Mouse (Mus musculus) liver, embryonic 12.5 days (tissue): ENCODE measurements around the gene Lbx2. TPM values are rescaled to one million over a fixed set of nuclear protein-coding genes. Genes with fewer than 3 reads are reported as not detected.

ENCODE experiments used
- ATAC-seq: fragments of 200-750 bp; cut with Nextera tagmentation; 2 replicates; pipeline ENCODE4 v1.8.0; 2017; ENCODE audit warnings: moderate number of reproducible peaks, mild to moderate bottlenecking, moderate library complexity
- H3K27ac ChIP-seq: fragments of 300-500 bp; sonication (generic); 2 replicates; pipeline ENCODE4 v1.5.1; 2016; ENCODE audit warnings: mild to moderate bottlenecking
- H3K27me3 ChIP-seq: fragments of 300-500 bp; sonication (generic); replicated peaks from 2 replicates; pipeline ENCODE4 v1.6.1; 2016; ENCODE audit warnings: mild to moderate bottlenecking, moderate library complexity
- H3K36me3 ChIP-seq: fragments of 300-500 bp; sonication (generic); 2 replicates; pipeline ENCODE4 v1.6.1; 2016; ENCODE audit warnings: mild to moderate bottlenecking, moderate library complexity
- H3K4me1 ChIP-seq: fragments of 300-500 bp; sonication (generic); 2 replicates; pipeline ENCODE4 v1.6.1; 2016
- H3K4me2 ChIP-seq: fragments of 300-500 bp; sonication (generic); 2 replicates; pipeline ENCODE4 v1.6.1; 2016; ENCODE audit warnings: mild to moderate bottlenecking, moderate library complexity
- H3K4me3 ChIP-seq: fragments of 300-500 bp; sonication (generic); 2 replicates; pipeline ENCODE4 v1.5.1; 2016; ENCODE audit warnings: mild to moderate bottlenecking, moderate library complexity
- H3K9ac ChIP-seq: fragments of 300-500 bp; sonication (generic); 2 replicates; pipeline ENCODE4 v1.6.1; 2016; ENCODE audit warnings: mild to moderate bottlenecking, moderate library complexity
- H3K9me3 ChIP-seq: fragments of 300-500 bp; sonication (generic); replicated peaks from 2 replicates; pipeline ENCODE4 v1.6.1; 2016; ENCODE audit warnings: mild to moderate bottlenecking, moderate library complexity
- WGBS: fragments of 180-500 bp; shearing (Covaris S2); methylation state at CpG from one replicate; pipeline ENCODE4 v1.1.7; 2016; ENCODE audit not compliant: insufficient replicate concordance; 5-methylcytosine and 5-hydroxymethylcytosine counted together
- polyA plus RNA-seq: library from polyadenylated mRNA; unstranded; fragments of >200 nt; fragmentation: Nextera tagmentation; extraction: Ambion mirVana; gene quantifications from 2 replicates; pipeline ENCODE4 v1.2.1, GENCODE M21; 2016

Gene Lbx2
- polyA plus RNA-seq, 1 experiment from 2014 or later = 0.25 TPM

DNA sequence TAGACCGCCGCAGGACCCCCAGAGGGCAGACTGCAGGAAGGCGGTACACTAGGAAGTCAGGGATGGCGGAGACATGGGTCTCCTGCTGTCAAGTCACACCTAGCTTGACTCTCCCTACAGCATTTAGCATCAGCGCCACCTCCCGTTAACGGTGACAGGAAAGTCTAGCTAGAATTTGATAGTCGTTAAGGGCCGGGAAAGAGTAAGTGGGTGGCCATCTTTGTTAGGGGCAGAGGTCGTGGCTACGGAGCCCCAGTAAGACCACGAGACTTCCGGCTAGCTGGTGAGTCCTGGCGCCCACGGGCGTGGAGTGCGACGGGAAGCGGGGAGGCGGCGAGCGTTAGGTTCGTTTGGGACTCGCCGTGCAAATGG is 15.1 kb downstream of the Lbx2 start, which contains the start of the genes Ccdc142 and Gm42688:
Gene Ccdc142, plus strand, starts transcription at position 286 of the 372 bp plus-strand sequence.
Gene Gm42688, plus strand, starts transcription at position 302 of the 372 bp plus-strand sequence.
- Histone ChIP-seq H3K27ac (peak within 1 kb of the TSS; percentile 83), H3K9ac (peak within 1 kb of the TSS; percentile 87), H3K9me3 (no peaks in the 10 kb centered on the region), H3K4me3 (peak within 1 kb of the TSS; percentile 75), H3K4me2 (peak within 1 kb of the TSS; percentile 99), H3K4me1 (peaks cover 27% of the 10 kb centered on the region), H3K27me3 (peaks cover 21% of the 10 kb centered on the region), H3K36me3 (peaks cover 22% of the 10 kb centered on the region)
- WGBS = under 1% methylated on average over 25 of the region's 25 CpGs
- peak; percentile 81 for ATAC-seq

DNA sequence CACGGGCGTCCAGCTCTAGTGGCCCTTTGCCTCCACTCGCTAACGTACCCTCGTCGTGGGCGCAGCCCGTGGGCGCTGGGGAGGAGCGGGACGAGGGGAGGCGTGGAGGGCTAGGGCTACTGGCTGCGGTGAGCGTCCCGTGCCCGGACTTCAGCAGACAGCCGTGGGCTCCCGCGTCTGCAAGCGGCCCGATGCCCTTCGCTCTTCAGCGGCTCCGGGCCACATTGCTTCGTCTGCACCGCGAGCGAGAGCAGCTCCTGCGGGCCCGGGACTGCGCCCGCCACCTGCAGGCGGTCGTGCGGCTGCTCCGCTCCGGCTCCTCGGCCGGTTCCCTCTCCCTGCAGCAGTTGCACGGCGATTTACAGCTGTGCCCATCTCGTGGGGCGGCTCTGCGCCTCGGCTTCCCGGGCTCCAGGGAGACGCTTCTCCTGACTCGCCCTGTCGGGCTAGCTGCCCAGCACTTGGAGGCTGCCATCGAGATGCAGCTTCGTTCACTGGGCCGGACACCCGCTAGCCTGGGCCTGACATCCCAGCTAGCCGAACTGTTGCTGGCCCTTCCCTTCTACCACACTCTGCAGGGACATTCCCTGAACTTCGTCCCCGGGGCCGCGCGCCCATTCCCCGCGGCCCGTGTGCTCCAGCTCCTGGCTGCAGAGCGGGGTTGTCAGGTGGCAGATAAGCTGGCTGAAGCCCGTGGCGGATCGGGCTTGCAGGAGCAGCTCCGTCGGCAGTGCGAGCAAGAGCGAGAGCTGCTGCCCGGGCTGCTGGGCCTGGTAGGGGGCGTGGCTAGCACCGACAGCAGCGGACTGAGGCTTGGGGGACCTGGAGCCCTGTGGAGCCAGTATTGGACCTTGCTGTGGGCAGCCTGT is 15.8 kb downstream of the Lbx2 start:
- peaks cover 27% of the 10 kb centered on the region for H3K4me1 ChIP-seq
- no peaks in the 10 kb centered on the region for H3K9me3 ChIP-seq
- peak overlapping the region; percentile 75 for H3K4me3 ChIP-seq
- WGBS = under 1% methylated on average over 74 of the region's 74 CpGs
- peak overlapping the region; percentile 99 for H3K4me2 ChIP-seq
- peaks cover 19% of the 10 kb centered on the region for H3K27me3 ChIP-seq
- peak overlapping the region; percentile 87 for H3K9ac ChIP-seq
- peak overlapping the region; percentile 83 for H3K27ac ChIP-seq
- peaks cover 27% of the 10 kb centered on the region for H3K36me3 ChIP-seq
- ATAC-seq = peak; percentile 73

DNA sequence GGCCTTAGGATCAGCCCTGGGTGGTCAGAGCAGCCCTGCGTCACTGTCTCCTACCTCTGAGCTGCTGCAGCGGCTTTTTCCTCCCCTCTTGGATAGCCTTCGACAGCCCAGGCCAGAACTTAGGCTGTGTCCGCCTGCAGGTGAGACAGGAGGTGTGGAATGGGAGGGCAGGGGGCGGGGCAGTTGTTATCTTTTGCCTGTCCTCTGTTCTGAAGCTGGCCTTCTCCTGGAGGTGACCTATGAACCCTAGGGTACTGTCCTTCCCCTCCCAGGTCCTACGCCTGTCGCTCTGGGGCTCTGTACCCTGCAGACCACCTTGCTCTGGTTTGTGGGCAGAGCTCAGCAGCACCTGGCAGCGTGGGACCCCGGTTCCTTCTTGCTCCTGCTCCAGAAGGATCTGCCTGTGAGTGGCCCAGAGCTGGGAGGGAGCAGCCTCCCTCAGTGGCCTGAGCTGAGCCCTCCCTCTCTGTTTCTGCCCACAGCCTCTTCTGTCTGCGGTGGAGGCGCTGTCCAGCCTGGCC is 17.0 kb downstream of the Lbx2 start:
- Histone ChIP-seq H3K27me3 (peaks cover 14% of the 10 kb centered on the region), H3K4me2 (peak overlapping the region; percentile 99), H3K4me1 (peaks cover 39% of the 10 kb centered on the region), H3K4me3 (peak overlapping the region; percentile 75; the same call in 1 of the 2 replicates), H3K27ac (peak overlapping the region; percentile 83), H3K36me3 (peaks cover 32% of the 10 kb centered on the region), H3K9ac (peak overlapping the region; percentile 87), H3K9me3 (no peaks in the 10 kb centered on the region)
- 63% methylated on average over 11 of the region's 11 CpGs for WGBS
- ATAC-seq = no peak

DNA sequence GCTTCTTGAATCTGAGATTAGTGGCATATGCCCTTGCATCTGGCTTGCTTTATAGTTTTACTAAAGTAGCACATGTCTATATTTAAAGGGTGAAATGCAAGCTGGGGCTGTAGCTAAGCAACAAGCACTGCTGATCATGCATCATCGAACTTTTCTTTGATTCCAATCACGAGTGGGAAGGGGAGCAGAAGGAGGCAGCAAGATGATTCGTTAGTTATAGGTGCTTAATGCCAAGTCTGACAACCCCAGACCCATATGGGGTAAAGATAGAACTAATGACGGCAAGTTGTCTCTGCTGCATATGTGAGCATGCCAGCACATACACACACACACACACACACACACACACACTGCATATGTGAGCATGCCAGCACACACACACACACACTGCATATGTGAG is 18.0 kb downstream of the Lbx2 start:
- no peak for ATAC-seq
- Histone ChIP-seq H3K9me3 (no peaks in the 10 kb centered on the region), H3K27me3 (peaks cover 5% of the 10 kb centered on the region), H3K4me2 (no peak overlapping the region), H3K9ac (no peak overlapping the region), H3K4me3 (no peak overlapping the region), H3K4me1 (peaks cover 44% of the 10 kb centered on the region), H3K36me3 (peaks cover 32% of the 10 kb centered on the region), H3K27ac (no peak overlapping the region)
- 81% methylated on average over 4 of the region's 4 CpGs for WGBS

DNA sequence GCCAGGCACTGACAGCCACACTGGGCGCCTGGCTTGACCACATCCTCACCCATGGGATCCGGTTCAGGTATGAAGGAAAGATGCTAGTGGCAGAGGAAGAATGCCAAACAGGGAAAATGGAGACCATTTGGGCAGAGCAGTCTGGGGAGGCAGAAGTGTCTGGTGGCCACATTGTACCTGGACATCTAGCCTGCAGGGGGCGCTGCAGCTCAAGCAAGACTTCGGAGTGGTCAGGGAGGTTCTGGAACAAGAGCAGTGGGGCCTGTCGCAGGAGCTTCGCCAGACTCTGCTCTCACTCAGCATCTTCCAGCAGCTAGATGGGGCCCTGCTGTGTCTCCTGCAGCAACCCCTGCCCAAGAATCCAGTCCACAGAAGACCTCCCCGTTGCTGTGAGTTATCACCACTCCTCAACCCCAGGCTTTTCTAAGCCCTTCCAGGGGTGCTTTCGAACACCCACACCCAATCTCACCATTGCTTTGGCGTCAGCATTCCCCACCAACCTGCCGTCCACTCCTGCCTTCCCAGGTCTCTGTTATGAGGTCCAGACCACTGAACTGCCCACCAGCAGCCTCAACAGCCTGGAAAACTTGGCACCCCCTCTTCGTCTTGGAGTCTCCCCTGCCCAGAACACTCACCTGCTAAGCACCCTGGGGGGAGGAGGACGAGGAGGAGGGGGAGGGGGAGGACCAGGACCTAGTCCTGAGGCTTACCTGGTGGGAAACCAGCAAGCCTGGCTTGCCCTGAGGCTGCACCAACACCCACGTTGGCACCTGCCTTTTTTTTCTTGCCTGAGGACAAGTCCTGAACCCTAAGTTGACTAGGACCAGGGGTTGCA is 21.6 kb downstream of the Lbx2 start:
- Histone ChIP-seq H3K9ac (peak overlapping the region; percentile 93), H3K27me3 (no peaks in the 10 kb centered on the region), H3K36me3 (peaks cover 48% of the 10 kb centered on the region), H3K4me1 (peaks cover 56% of the 10 kb centered on the region), H3K9me3 (no peaks in the 10 kb centered on the region), H3K27ac (peak overlapping the region; percentile 92), H3K4me3 (peak overlapping the region; percentile 78), H3K4me2 (peak overlapping the region; percentile 80)
- ATAC-seq = peak; percentile 45
- 35% methylated on average over 13 of the region's 13 CpGs for WGBS

DNA sequence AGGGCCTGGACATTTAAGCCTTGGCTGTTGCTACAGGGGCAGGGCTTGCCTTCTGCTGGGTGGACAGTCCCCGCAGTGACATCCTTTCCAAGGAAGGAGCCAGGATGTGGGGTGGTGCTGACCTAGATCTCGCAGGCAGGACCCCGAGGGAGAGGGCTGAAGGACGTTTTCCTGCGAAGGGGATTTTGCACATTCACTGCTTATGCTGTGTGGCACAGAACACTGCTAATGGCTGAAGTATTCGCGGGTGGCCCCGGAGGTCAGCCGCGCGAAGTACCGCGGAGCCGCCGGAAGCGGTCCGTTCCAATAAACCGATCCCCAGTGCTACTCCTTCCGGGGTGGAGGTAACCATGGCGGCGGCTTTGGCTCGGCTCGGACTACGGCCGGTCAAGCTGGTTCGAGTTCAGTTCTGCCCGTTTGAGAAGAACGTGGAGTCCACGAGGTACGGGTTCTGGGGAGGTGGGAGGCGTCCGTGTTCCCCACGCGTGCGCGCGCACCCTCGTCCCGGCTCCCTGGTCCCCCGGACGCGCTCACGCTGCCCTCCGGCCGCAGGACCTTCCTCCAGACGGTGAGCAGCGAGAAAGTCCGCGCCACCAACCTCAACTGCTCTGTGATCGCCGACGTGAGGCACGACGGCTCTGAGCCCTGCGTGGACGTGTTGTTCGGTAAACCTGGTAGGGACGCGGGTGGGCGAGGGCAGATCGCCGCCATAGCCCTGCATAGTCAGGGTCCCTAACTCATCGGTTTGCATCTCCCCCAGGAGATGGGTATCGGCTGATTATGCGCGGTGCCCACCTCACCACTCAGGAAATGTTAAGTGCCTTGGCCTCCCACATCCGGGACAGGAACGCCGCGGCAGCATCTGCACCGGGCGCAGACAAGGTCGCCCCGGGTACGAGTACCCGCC is 22.8 kb downstream of the Lbx2 start, which contains the start of gene Mrpl53:
Gene Mrpl53, plus strand, starts transcription at position 279 of the 907 bp plus-strand sequence.
- no peaks in the 10 kb centered on the region for H3K27me3 ChIP-seq
- H3K36me3 ChIP-seq = peaks cover 42% of the 10 kb centered on the region
- H3K9me3 ChIP-seq = no peaks in the 10 kb centered on the region
- peaks cover 55% of the 10 kb centered on the region for H3K4me1 ChIP-seq
- H3K27ac ChIP-seq = peak within 1 kb of the TSS; percentile 92
- ATAC-seq = peak; percentile 82
- peak within 1 kb of the TSS; percentile 80 for H3K4me2 ChIP-seq
- WGBS = under 1% methylated on average over 76 of the region's 76 CpGs
- H3K9ac ChIP-seq = peak within 1 kb of the TSS; percentile 93
- peak within 1 kb of the TSS; percentile 78 for H3K4me3 ChIP-seq

DNA sequence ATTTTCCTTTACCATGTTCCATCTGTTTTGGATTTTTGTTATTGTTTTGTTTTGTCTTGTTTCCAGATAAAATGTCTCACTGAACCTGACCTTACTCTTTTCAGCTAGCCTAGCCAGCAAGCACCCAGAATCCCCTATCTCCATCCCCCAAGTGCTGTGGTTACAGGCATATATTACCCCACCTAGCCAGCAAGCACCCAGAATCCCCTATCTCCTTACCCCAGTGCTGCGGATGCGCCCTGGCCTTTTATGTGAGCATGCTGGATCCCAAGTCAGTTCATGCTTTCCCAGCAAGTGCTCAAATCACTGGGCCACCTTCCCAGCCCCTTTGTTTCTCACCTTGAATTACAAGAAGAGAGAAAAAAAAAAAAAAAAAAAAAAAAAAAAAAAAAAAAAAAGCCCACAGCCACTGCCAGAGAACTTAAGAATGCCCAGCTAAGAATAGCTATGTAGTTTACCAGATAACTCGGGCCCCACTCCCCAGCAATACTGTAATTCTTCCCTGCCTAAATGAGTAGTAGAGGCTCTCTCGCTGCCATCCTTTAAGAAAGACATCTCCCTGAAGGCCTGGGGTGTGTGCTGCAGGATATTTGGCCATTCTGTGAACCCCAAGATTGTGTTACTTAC is 25.5 kb downstream of the Lbx2 start:
- Histone ChIP-seq H3K9me3 (no peaks in the 10 kb centered on the region), H3K36me3 (peaks cover 25% of the 10 kb centered on the region), H3K4me1 (peaks cover 73% of the 10 kb centered on the region), H3K9ac (no peak overlapping the region), H3K27ac (peak overlapping the region; percentile 54), H3K27me3 (no peaks in the 10 kb centered on the region), H3K4me2 (peak overlapping the region; percentile 80; the same call in 1 of the 2 replicates), H3K4me3 (no peak overlapping the region)
- ATAC-seq = no peak
- 55% methylated on average over 4 of the region's 4 CpGs for WGBS

DNA sequence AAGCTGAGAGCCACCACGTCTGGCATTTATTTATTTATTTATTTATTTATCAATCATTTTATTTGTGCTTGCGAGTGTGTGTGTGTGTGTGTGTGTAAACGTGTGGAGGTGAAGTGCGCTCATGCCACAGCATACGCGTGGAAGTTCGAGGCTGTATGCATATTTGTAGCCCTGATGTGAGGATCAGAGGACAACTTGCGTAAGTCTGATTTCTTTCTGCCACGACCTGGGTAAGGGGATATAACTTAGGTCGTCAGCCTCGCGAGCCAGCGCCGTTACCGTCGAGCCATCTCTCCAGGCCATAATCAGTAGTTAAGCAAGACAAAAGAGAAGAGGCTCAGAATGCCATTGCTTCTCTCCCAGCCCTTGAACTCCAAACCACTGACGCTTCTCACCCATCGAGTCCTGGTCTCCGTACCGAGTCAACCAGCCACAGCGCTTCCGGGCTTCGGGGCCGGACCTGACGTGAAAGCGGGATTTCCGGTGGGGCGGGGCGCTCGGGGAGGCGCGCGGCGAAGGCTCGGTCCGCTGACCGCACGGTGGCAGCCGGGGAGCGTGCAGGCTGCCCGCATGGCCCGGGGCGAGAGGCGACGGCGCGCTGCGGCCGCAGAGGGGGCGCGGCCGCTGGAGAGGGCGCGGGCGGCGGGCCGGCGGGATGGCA is 29.0 kb downstream of the Lbx2 start, which contains the start of gene Mogs:
Gene Mogs, plus strand, starts transcription at position 486 of the 661 bp plus-strand sequence.
- H3K4me1 ChIP-seq = peaks cover 83% of the 10 kb centered on the region
- 2% methylated on average over 56 of the region's 58 CpGs for WGBS
- H3K9ac ChIP-seq = peak within 1 kb of the TSS; percentile 96
- H3K36me3 ChIP-seq = peaks cover 48% of the 10 kb centered on the region
- peak within 1 kb of the TSS; percentile 95 for H3K4me2 ChIP-seq
- no peaks in the 10 kb centered on the region for H3K9me3 ChIP-seq
- peak; percentile 91 for ATAC-seq
- peak within 1 kb of the TSS; percentile 86 for H3K4me3 ChIP-seq
- H3K27ac ChIP-seq = peak within 1 kb of the TSS; percentile 88
- no peaks in the 10 kb centered on the region for H3K27me3 ChIP-seq

DNA sequence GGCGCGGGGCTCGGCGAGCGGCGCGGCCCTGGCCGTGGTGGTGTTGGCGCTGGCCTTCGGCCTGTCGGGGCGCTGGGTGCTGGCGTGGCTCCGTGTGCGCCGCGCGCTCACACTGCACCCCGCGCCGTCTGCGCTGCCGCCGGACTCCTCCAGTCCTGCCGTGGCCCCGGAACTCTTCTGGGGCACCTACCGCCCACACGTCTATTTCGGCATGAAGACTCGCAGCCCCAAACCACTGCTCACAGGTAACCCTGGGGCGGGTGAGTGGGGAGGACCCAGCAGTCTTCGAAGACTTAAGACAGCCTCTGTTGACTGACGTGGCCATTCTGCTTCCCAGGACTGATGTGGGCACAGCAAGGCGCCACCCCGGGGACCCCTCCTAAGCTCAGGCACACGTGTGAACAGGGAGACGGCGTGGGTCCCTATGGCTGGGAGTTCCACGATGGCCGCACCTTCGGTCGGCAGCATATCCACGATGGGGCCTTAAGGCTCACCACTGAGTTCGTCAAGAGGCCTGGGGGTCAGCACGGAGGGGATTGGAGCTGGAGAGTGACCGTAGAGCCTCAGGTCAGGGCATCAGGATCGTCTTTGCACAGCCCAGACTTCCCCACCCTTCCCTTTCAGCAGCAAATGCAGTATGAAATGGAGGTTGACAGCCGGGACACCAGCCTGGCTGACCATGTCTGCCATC is 29.7 kb downstream of the Lbx2 start:
- peaks cover 83% of the 10 kb centered on the region for H3K4me1 ChIP-seq
- peak; percentile 53 for ATAC-seq
- H3K27ac ChIP-seq = peak overlapping the region; percentile 88
- H3K9me3 ChIP-seq = no peaks in the 10 kb centered on the region
- peak overlapping the region; percentile 86 for H3K4me3 ChIP-seq
- peak overlapping the region; percentile 95 for H3K4me2 ChIP-seq
- H3K9ac ChIP-seq = peak overlapping the region; percentile 96
- H3K27me3 ChIP-seq = no peaks in the 10 kb centered on the region
- WGBS = under 1% methylated on average over 45 of the region's 48 CpGs
- peaks cover 41% of the 10 kb centered on the region for H3K36me3 ChIP-seq
